Mouse (Mus musculus): Measurements from ENCODE around the gene Ostf1. TPM values are rescaled to one million over a fixed set of nuclear protein-coding genes. Genes with fewer than 3 reads are reported as not detected.
A peak's percentile ranks its signal among the peaks of the same experiment; 100 is the strongest.

Ostf1 gene
- total and polyA plus RNA-seq, 3 experiments = 110 to 175 (median 131) TPM

GRCm38 (mm10) chr19:18649955-18650354 lies 18.3 kb upstream of the Ostf1 start:
- no peak overlapping the region for H3K4me2 ChIP-seq (ENCODE audit: insufficient read depth, low read depth, poor library complexity, severe bottlenecking)
- H3K4me1 ChIP-seq (ENCODE audit: control insufficient read depth in 1 of 2, insufficient read depth in 2 of 2) = peaks cover 26 to 53% of the 10 kb centered on the region in 2 experiments
- no peak overlapping the region for H3K9ac ChIP-seq (ENCODE audit: insufficient read depth, low read depth)
- peaks cover 1 to 6% of the 10 kb centered on the region in 2 experiments for H3K36me3 ChIP-seq (replicated peaks in 1 of 2; ENCODE audit: control insufficient read depth in 1 of 2, insufficient read depth in 1 of 2, low read length in 1 of 2)
- no peaks in the 10 kb centered on the region for H3K79me2 ChIP-seq (replicated peaks; ENCODE audit: control insufficient read depth, extremely low read depth, insufficient read depth, poor library complexity, severe bottlenecking)
- dilution Hi-C loops (cut with MboI; ENCODE audit: extremely low pct_ligation_motif_present, extremely low pct_unique_long_range_greater_than_20kb, low sequenced_read_pairs) = no loop called here
- no peak overlapping the region for H3K27ac ChIP-seq (ENCODE audit: insufficient read depth, low read depth)
- in situ Hi-C loops (cut with MboI; ENCODE audit: low pct_ligation_motif_present, low pct_unique_long_range_greater_than_20kb, low sequenced_read_pairs) = no loop called here
- DNase-seq (ENCODE audit: extremely low read depth) = no peak
- H3K27me3 ChIP-seq (replicated peaks) = no peaks in the 10 kb centered on the region
- H3K9me3 ChIP-seq (replicated peaks; ENCODE audit: low read length) = no peaks in the 10 kb centered on the region
- TF ChIP-seq MAFK (IDR thresholded peaks at IDR 0.05; ENCODE audit: insufficient replicate concordance, low read length) = peak; percentile 83
- no peak for TF ChIP-seq TCF12 (IDR thresholded peaks at IDR 0.05; ENCODE audit: low read depth, low read length)
- no peak overlapping the region for H3K4me3 ChIP-seq (replicated peaks in 1 of 3; ENCODE audit: low read depth in 2 of 3, low read length in 2 of 3, poor library complexity in 1 of 3)

- H3K27me3 ChIP-seq (replicated peaks) = no peaks in the 10 kb centered on the region
- no peak overlapping the region; the same call in 1 of the 2 replicates for H3K9ac ChIP-seq (ENCODE audit: insufficient read depth, low read depth)
- no peaks in the 10 kb centered on the region for H3K79me2 ChIP-seq (replicated peaks; ENCODE audit: control insufficient read depth, extremely low read depth, insufficient read depth, poor library complexity, severe bottlenecking)
- no peak for DNase-seq (ENCODE audit: extremely low read depth)
- dilution Hi-C loops (cut with MboI; ENCODE audit: extremely low pct_ligation_motif_present, extremely low pct_unique_long_range_greater_than_20kb, low sequenced_read_pairs) = no loop called here
- TF ChIP-seq JUND (conservative IDR thresholded peaks at IDR 0.05; ENCODE audit: low read depth, low read length) (no peak), CHD1 (IDR thresholded peaks at IDR 0.05; ENCODE audit: low read depth, low read length) (no peak), TBP (conservative IDR thresholded peaks at IDR 0.05; ENCODE audit: low read depth, low read length) (no peak), MXI1 (IDR thresholded peaks at IDR 0.05; ENCODE audit: low read depth, low read length) (no peak), ELF1 (IDR thresholded peaks at IDR 0.05; ENCODE audit: low read depth, low read length) (no peak), SMC3 (IDR thresholded peaks at IDR 0.05; ENCODE audit: low read depth, low read length) (no peak), GABPA (IDR thresholded peaks at IDR 0.05; ENCODE audit: insufficient replicate concordance, low read depth, low read length) (no peak), E2F4 (IDR thresholded peaks at IDR 0.05; ENCODE audit: insufficient replicate concordance, low read depth, low read length) (no peak), UBTF (IDR thresholded peaks at IDR 0.05; ENCODE audit: low read depth, low read length) (no peak), POLR2AphosphoS2 (IDR thresholded peaks at IDR 0.05; ENCODE audit: low read depth, low read length) (no peak)
- no peaks in the 10 kb centered on the region for H3K9me3 ChIP-seq (replicated peaks; ENCODE audit: low read length)
- H3K4me2 ChIP-seq (ENCODE audit: insufficient read depth, low read depth, poor library complexity, severe bottlenecking) = no peak overlapping the region
- H3K4me3 ChIP-seq (replicated peaks in 1 of 3; ENCODE audit: low read depth in 2 of 3, low read length in 2 of 3, poor library complexity in 1 of 3) = no peak overlapping the region
- peaks cover 6 to 8% of the 10 kb centered on the region in 2 experiments for H3K36me3 ChIP-seq (replicated peaks in 1 of 2; ENCODE audit: control insufficient read depth in 1 of 2, insufficient read depth in 1 of 2, low read length in 1 of 2)
- H3K4me1 ChIP-seq (ENCODE audit: control insufficient read depth in 1 of 2, insufficient read depth in 2 of 2) = peaks cover 19 to 53% of the 10 kb centered on the region in 2 experiments
- in situ Hi-C loops (cut with MboI; ENCODE audit: low pct_ligation_motif_present, low pct_unique_long_range_greater_than_20kb, low sequenced_read_pairs) = no loop called here
- H3K27ac ChIP-seq (ENCODE audit: insufficient read depth, low read depth) = no peak overlapping the region
Observed at GRCm38 (mm10) chr19:18648558-18648945, 16.9 kb upstream of the Ostf1 start.

GRCm38 (mm10) chr19:18647775-18648557 lies 16.3 kb upstream of the Ostf1 start:
- H3K9ac ChIP-seq (ENCODE audit: insufficient read depth, low read depth) = peak overlapping the region; percentile 41; the same call in 1 of the 2 replicates
- no peaks in the 10 kb centered on the region for H3K9me3 ChIP-seq (replicated peaks; ENCODE audit: low read length)
- H3K27ac ChIP-seq (ENCODE audit: insufficient read depth, low read depth) = no peak overlapping the region
- peaks cover 11 to 14% of the 10 kb centered on the region in 2 experiments for H3K36me3 ChIP-seq (replicated peaks in 1 of 2; ENCODE audit: control insufficient read depth in 1 of 2, insufficient read depth in 1 of 2, low read length in 1 of 2)
- no peaks in the 10 kb centered on the region for H3K79me2 ChIP-seq (replicated peaks; ENCODE audit: control insufficient read depth, extremely low read depth, insufficient read depth, poor library complexity, severe bottlenecking)
- DNase-seq (ENCODE audit: extremely low read depth) = no peak
- peaks cover 19 to 49% of the 10 kb centered on the region in 2 experiments for H3K4me1 ChIP-seq (ENCODE audit: control insufficient read depth in 1 of 2, insufficient read depth in 2 of 2)
- dilution Hi-C loops (cut with MboI; ENCODE audit: extremely low pct_ligation_motif_present, extremely low pct_unique_long_range_greater_than_20kb, low sequenced_read_pairs) = no loop called here
- H3K4me2 ChIP-seq (ENCODE audit: insufficient read depth, low read depth, poor library complexity, severe bottlenecking) = peak overlapping the region; percentile 59
- in situ Hi-C loops (cut with MboI; ENCODE audit: low pct_ligation_motif_present, low pct_unique_long_range_greater_than_20kb, low sequenced_read_pairs) = no loop called here
- H3K27me3 ChIP-seq (replicated peaks) = no peaks in the 10 kb centered on the region
- H3K4me3 ChIP-seq (replicated peaks in 1 of 3; ENCODE audit: low read depth in 2 of 3, low read length in 2 of 3, poor library complexity in 1 of 3) = no peak overlapping the region
- no peak for TF ChIP-seq HCFC1 (IDR thresholded peaks at IDR 0.05; ENCODE audit: low read depth, low read length)
- TF ChIP-seq SIN3A (IDR thresholded peaks at IDR 0.05; ENCODE audit: low read length) = no peak
- no peak for TF ChIP-seq JUN (IDR thresholded peaks at IDR 0.05; ENCODE audit: insufficient read depth, low read depth, low read length)
- TF ChIP-seq ZC3H11A (IDR thresholded peaks at IDR 0.05; ENCODE audit: low read depth, low read length) = no peak
- TF ChIP-seq MXI1 (IDR thresholded peaks at IDR 0.05; ENCODE audit: low read depth, low read length) = no peak
- no peak for TF ChIP-seq SMC3 (IDR thresholded peaks at IDR 0.05; ENCODE audit: low read depth, low read length)
- TF ChIP-seq TBP (conservative IDR thresholded peaks at IDR 0.05; ENCODE audit: low read depth, low read length) = no peak
- no peak for TF ChIP-seq CTCF (conservative IDR thresholded peaks at IDR 0.05 in 1 of 2, IDR thresholded peaks at IDR 0.05 in 1 of 2; ENCODE audit: low read depth in 2 of 2, low read length in 2 of 2)
- no peak for TF ChIP-seq PAX5 (IDR thresholded peaks at IDR 0.05; ENCODE audit: low read length)
- no peak for TF ChIP-seq ZKSCAN1 (IDR thresholded peaks at IDR 0.05; ENCODE audit: borderline replicate concordance, low read depth, low read length)
- no peak for TF ChIP-seq EP300 (IDR thresholded peaks at IDR 0.05; ENCODE audit: low read length)
- no peak for TF ChIP-seq CHD2 (IDR thresholded peaks at IDR 0.05; ENCODE audit: low read length)
- no peak for TF ChIP-seq MAZ (IDR thresholded peaks at IDR 0.05; ENCODE audit: low read depth, low read length)
- TF ChIP-seq MAX (IDR thresholded peaks at IDR 0.05; ENCODE audit: low read length) = no peak
- no peak for TF ChIP-seq ETS1 (conservative IDR thresholded peaks at IDR 0.05; ENCODE audit: low read depth, low read length)

All from CH12.LX (cell line).